Mouse (Mus musculus): ENCODE data around the gene Pxylp1. TPM values are rescaled to one million over a fixed set of nuclear protein-coding genes. Genes with fewer than 3 reads are reported as not detected.
A peak's percentile ranks its signal among the peaks of the same experiment; 100 is the strongest.

Gene Pxylp1
- polyA plus RNA-seq, 1 experiment: not detected

- no peak for TF ChIP-seq POLR2A (IDR thresholded peaks at IDR 0.05; ENCODE audit: insufficient read depth, low read depth, low read length)
- TF ChIP-seq CTCF (IDR thresholded peaks at IDR 0.05; ENCODE audit: insufficient read depth, low read depth, low read length): no peak
- 97% methylated on average over 18 of the region's 18 CpGs for WGBS
- Histone ChIP-seq H3K27ac (ENCODE audit: insufficient read depth, low read depth, low read length) (no peak overlapping the region), H3K4me3 (ENCODE audit: insufficient read depth, low read depth, low read length) (no peak overlapping the region), H3K4me1 (ENCODE audit: control insufficient read depth, insufficient read depth, low read length) (peaks cover 22% of the 10 kb centered on the region)
Observed at GRCm38 (mm10) chr9:96824857-96825256, 67.6 kb downstream of the Pxylp1 start.

DNA sequence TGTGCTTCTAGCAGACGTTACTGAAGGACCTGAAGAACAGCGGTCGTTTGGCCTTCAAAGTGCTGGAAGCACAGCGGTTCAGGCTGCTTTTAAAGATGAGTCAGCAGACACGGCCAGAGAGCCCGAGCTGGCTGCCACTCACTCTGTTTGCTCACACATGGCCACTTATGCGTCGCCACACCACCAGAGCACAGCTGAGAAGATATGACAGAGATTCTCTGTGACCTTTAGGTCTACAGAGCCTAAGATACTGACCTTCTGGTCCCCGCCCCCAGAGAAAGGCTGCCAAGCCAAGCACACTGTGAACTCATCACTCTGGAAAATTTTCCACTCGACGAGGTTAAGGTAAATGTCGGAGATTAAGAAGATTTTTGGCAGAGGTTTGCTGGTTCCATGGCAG is 68.4 kb downstream of the Pxylp1 start:
- Histone ChIP-seq H3K4me1 (ENCODE audit: control insufficient read depth, insufficient read depth, low read length) (peaks cover 22% of the 10 kb centered on the region), H3K4me3 (ENCODE audit: insufficient read depth, low read depth, low read length) (no peak overlapping the region), H3K27ac (ENCODE audit: insufficient read depth, low read depth, low read length) (0 out of 2 replicates have a peak overlapping the region, but pooled peaks have one; percentile 44)
- TF ChIP-seq CTCF (IDR thresholded peaks at IDR 0.05; ENCODE audit: insufficient read depth, low read depth, low read length) (no peak), POLR2A (IDR thresholded peaks at IDR 0.05; ENCODE audit: insufficient read depth, low read depth, low read length) (no peak)
- 47% methylated on average over 12 of the region's 12 CpGs for WGBS

- Histone ChIP-seq H3K4me3 (ENCODE audit: insufficient read depth, low read depth, low read length) (no peak overlapping the region), H3K27ac (ENCODE audit: insufficient read depth, low read depth, low read length) (0 out of 2 replicates have a peak overlapping the region, but pooled peaks have one; percentile 44), H3K4me1 (ENCODE audit: control insufficient read depth, insufficient read depth, low read length) (peaks cover 22% of the 10 kb centered on the region)
- TF ChIP-seq CTCF (IDR thresholded peaks at IDR 0.05; ENCODE audit: insufficient read depth, low read depth, low read length) (no peak), POLR2A (IDR thresholded peaks at IDR 0.05; ENCODE audit: insufficient read depth, low read depth, low read length) (no peak)
- 33% methylated on average over 5 of the region's 5 CpGs for WGBS
Observed at GRCm38 (mm10) chr9:96823541-96823940, 68.9 kb downstream of the Pxylp1 start.

- WGBS: 54% methylated on average over 9 of the region's 9 CpGs
- no peak overlapping the region for H3K4me3 ChIP-seq (ENCODE audit: insufficient read depth, low read depth, low read length)
- H3K4me1 ChIP-seq (ENCODE audit: control insufficient read depth, insufficient read depth, low read length): peaks cover 22% of the 10 kb centered on the region
- no peak overlapping the region for H3K27ac ChIP-seq (ENCODE audit: insufficient read depth, low read depth, low read length)
- TF ChIP-seq CTCF (IDR thresholded peaks at IDR 0.05; ENCODE audit: insufficient read depth, low read depth, low read length) (no peak), POLR2A (IDR thresholded peaks at IDR 0.05; ENCODE audit: insufficient read depth, low read depth, low read length) (no peak)
Observed at GRCm38 (mm10) chr9:96823005-96823404, 69.5 kb downstream of the Pxylp1 start.

GRCm38 (mm10) chr9:96818822-96819481 is 73.5 kb downstream of the Pxylp1 start:
- 65% methylated on average over 11 of the region's 11 CpGs for WGBS
- H3K4me3 ChIP-seq (ENCODE audit: insufficient read depth, low read depth, low read length): no peak overlapping the region
- no peak for TF ChIP-seq CTCF (IDR thresholded peaks at IDR 0.05; ENCODE audit: insufficient read depth, low read depth, low read length)
- no peak for TF ChIP-seq POLR2A (IDR thresholded peaks at IDR 0.05; ENCODE audit: insufficient read depth, low read depth, low read length)
- H3K4me1 ChIP-seq (ENCODE audit: control insufficient read depth, insufficient read depth, low read length): peaks cover 4% of the 10 kb centered on the region
- H3K27ac ChIP-seq (ENCODE audit: insufficient read depth, low read depth, low read length): no peak overlapping the region

DNA sequence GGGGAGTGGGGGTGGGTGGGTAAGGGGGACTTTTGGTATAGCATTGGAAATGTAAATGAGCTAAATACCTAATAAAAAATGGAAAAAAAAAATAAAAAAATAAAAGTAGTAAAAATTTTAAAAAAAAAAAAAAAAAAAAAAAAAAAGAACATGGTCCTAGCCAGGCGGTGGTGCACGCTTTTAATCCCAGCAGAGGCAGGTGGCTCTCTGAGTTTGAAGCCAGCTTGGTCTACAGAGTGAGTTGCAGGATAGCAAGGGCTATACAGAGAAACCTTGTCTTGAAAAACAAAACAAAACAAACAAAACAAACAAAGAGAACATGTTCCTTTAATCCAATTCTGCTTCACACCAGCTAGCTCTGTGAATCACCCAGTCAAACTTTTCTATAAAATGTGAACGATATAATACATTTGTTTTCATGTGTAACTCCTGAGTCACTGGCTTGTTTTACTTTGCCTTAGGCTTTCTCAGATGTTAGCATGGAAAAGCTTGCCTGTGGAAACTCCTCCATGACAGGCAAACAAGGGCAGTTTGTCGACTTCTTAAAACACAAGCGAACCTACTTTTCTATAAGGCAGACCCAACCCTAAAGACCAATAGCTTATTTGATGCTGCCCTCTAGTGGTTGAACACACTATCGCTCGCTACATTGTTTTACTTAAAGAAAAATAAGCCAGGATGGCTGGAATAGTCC is 74.2 kb downstream of the Pxylp1 start:
- peaks cover under 1% of the 10 kb centered on the region; the same call in 1 of the 2 replicates for H3K4me1 ChIP-seq (ENCODE audit: control insufficient read depth, insufficient read depth, low read length)
- H3K27ac ChIP-seq (ENCODE audit: insufficient read depth, low read depth, low read length): no peak overlapping the region
- no peak for TF ChIP-seq POLR2A (IDR thresholded peaks at IDR 0.05; ENCODE audit: insufficient read depth, low read depth, low read length)
- no peak for TF ChIP-seq CTCF (IDR thresholded peaks at IDR 0.05; ENCODE audit: insufficient read depth, low read depth, low read length)
- H3K4me3 ChIP-seq (ENCODE audit: insufficient read depth, low read depth, low read length): no peak overlapping the region
- WGBS: 30% methylated on average over 7 of the region's 7 CpGs

- TF ChIP-seq CTCF (IDR thresholded peaks at IDR 0.05; ENCODE audit: insufficient read depth, low read depth, low read length) (no peak), POLR2A (IDR thresholded peaks at IDR 0.05; ENCODE audit: insufficient read depth, low read depth, low read length) (no peak)
- Histone ChIP-seq H3K27ac (ENCODE audit: insufficient read depth, low read depth, low read length) (no peak overlapping the region), H3K4me1 (ENCODE audit: control insufficient read depth, insufficient read depth, low read length) (peaks cover under 1% of the 10 kb centered on the region; the same call in 1 of the 2 replicates), H3K4me3 (ENCODE audit: insufficient read depth, low read depth, low read length) (no peak overlapping the region)
- WGBS: 31% methylated on average over 4 of the region's 4 CpGs
Observed at GRCm38 (mm10) chr9:96811996-96812395, 80.5 kb downstream of the Pxylp1 start.

DNA sequence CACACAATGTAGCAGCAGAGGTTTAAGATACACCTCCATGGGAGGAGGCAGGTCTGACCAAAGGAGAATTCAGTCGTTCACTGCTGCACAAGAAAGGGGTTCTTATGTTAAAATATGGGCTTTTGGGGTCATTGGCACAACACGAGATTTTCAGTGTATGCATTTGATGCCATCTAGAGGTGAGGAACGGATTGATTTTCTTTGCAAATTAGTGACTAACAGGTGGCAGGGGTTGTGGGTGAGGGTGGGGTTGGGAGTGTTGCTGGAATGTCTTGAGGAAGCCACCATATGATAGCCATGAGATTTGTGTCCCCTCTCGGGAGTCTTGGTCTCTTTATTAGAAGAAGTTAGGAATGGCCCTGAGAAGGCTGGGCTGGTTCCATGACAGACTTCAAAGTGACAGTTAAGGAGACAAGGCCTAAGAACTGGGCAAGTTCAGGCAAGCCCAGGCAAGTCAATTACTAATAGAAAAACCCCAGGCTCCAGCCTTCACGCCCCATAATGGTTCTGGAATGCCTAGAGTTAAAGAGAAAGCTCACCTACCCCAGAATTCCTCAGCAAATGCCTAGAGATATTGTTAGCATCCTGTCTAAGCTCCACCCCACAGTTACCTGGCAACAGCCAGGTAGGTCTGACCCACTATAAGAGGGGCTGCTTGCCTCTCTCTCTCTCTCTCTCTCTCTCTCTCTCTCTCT is 92.2 kb downstream of the Pxylp1 start:
- Histone ChIP-seq H3K4me1 (ENCODE audit: control insufficient read depth, insufficient read depth, low read length) (peaks cover 6% of the 10 kb centered on the region; the same call in 1 of the 2 replicates), H3K4me3 (ENCODE audit: insufficient read depth, low read depth, low read length) (no peak overlapping the region), H3K27ac (ENCODE audit: insufficient read depth, low read depth, low read length) (no peak overlapping the region)
- no peak for TF ChIP-seq CTCF (IDR thresholded peaks at IDR 0.05; ENCODE audit: insufficient read depth, low read depth, low read length)
- TF ChIP-seq POLR2A (IDR thresholded peaks at IDR 0.05; ENCODE audit: insufficient read depth, low read depth, low read length): no peak
- WGBS: 25% methylated on average over 5 of the region's 5 CpGs

DNA sequence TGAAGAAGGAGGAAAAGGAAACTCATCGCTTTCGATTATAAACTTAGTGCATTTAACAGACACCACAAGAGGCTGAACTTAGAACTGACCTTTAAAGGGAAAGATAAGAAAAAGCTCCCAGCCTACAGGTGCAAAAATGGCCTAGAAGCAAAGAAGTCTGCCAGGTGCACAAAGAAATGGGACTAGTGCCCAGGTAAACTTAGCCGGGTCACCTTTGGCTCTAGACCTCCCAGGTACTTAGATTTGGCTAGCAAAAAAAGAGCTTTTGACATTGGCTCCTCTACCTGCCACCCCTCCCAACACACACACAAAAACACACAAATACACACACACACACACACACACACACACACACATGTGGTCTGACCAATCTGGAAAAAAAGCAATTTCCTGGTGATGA is 95.2 kb downstream of the Pxylp1 start:
- no peak overlapping the region for H3K4me3 ChIP-seq (ENCODE audit: insufficient read depth, low read depth, low read length)
- H3K27ac ChIP-seq (ENCODE audit: insufficient read depth, low read depth, low read length): no peak overlapping the region
- H3K4me1 ChIP-seq (ENCODE audit: control insufficient read depth, insufficient read depth, low read length): peaks cover 7% of the 10 kb centered on the region; the same call in 1 of the 2 replicates
- 91% methylated on average over 3 of the region's 3 CpGs for WGBS
- TF ChIP-seq CTCF (IDR thresholded peaks at IDR 0.05; ENCODE audit: insufficient read depth, low read depth, low read length): no peak
- TF ChIP-seq POLR2A (IDR thresholded peaks at IDR 0.05; ENCODE audit: insufficient read depth, low read depth, low read length): no peak

All from olfactory bulb, adult 2 months (tissue).